Mouse (Mus musculus) frontal cortex, adult 2 months (tissue): ENCODE data around the gene Ston2. TPM values are rescaled to one million over a fixed set of nuclear protein-coding genes. Genes with fewer than 3 reads are reported as not detected.

Experiments
- DNase-seq, 2 experiments: peaks; one replicate each; pipeline ENCODE4 v3.0.0; 2022; ENCODE audit warnings: low spot score in 1 of 2; ENCODE audit errors: extremely low spot score in 1 of 2
- polyA plus RNA-seq: library from polyadenylated mRNA; depleted of rRNA; stranded (reverse); fragments of >200 nt; gene quantifications from 2 replicates; pipeline ENCODE4 v1.2.3, GENCODE M21; 2012

Ston2 gene
- polyA plus RNA-seq, 1 experiment, result 12.3 TPM

DNA sequence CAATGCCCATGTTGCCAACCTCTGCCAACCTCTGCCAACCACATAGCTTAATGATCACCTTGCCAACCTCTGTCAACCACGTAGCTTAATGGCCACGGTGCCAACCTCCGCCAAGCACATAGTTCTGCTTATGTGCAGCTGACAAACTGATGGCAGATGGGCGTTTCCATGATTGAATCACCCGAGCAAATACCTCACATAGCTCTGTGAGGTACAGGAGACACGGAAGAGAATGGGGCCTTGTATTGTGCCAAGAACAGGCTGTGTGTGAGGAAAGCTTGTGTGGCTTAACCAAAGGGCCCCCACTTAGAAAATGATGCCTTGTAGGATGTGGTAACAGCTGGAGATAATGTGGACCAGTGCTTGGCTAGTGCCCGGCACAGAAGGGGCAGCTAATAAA, 120.4 kb downstream of the Ston2 start:
- no peak for DNase-seq

DNA sequence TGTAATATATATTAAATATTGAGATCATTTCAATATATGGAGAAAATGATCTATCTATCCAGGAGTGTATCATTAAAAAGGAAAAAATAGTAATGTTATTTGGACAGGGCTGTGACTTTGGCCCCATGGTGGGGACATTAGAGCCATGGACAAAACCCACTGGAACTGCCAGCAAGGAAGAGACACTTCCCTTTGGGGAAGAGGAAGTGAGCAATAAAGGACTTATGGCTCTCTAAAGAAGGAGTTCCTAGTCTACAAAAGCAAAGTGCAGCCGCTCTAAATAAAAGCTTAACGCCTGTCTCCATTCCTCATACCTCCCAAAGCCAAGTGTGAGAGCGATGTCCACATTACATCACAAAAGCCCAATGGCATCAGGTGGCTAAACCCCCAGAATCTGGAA, 121.6 kb downstream of the Ston2 start:
- no peak for DNase-seq

DNA sequence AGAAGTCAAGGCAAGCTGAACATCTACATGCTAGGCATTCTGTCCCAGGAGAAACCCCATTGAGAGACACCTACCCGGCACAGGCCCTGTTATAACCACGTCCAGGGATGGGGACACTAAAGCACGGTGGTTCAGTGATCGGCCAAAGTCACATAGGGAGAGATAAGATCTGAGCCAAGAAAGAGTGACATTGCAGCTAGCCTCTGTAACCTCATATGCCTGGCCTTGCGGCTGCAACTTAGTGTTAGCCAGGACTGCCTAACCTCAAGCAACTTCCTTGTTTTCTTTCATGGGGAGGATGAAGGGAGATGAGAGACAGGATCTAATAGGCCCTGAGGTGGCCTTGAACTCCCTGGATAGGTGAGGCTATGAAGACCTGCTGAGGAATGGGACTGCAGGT, 122.8 kb downstream of the Ston2 start:
- DNase-seq, result no peak

DNA sequence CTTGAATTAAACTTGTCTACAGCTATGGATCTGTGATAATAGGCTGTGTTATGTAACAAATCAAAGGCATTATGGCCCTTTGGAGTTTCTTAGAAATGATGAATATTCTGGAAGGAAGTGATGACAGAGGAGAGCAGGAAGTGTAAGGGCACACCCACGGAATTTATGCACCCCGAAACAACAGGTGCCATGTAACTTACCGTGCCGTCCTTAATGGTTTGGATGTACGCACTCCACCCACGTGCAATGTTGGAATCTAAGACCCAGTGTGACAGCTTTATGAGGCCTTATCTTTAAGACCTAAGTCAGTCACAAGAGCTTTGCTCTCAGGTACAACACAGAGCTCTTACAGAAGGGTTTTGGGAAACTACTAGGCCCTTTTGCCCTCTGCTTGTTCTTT, 124.9 kb downstream of the Ston2 start:
- DNase-seq, result no peak

DNA sequence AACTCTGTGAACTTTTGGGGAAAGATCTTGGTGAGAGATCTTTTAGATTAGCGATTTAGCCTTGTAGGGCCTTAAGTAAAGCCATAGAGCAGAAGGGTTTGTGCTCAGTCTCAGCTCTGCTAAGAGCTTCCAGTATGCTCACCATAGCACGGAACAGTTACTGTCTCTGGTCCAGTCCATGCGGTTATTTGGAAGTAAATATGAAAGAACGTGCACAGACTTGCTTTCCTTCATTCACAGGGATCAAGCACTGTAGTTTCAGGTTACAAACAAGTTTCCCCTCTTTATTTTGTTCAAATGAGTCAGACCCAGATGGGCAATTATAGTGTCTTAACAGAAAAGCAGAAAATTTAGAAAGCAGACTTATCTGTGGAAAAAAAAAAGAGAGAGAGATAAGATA, 125.3 kb downstream of the Ston2 start:
- DNase-seq, result no peak

DNA sequence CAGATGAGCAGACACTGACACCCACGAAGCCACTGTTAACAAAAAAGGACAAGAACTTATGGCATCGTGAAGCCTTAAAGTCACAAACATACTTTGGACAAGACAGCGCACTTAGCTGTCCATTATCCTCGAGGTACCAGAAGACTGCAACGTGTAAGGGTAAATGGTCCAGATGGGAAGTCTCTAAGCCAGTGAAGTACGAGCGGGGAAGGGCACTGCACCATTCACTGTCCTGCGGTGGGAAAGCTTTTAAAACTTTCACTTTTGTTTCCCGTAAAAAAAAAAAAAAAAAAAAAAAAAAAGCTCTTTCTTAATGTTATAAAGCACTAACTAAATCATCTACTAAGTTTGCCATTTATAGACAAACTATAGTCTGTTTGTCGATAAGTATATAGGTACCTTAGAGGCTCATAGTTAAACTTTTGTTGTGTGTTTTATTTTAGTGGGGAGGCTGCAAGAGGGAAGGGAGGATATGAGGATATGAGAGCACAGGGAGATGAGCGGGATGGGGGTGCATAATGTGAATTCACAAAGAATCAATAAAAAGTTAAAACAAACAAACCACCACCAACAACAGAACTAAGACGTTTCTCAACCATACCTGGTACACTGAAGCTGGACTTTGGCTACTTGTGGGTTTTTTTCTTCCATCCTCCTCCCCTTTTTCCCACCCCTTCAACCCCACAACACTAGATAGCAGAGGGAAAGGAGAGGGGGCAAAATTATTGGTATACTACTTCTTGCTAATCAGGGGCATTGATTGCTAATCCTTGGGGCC, 127.4 kb downstream of the Ston2 start:
- DNase-seq, result no peak

DNA sequence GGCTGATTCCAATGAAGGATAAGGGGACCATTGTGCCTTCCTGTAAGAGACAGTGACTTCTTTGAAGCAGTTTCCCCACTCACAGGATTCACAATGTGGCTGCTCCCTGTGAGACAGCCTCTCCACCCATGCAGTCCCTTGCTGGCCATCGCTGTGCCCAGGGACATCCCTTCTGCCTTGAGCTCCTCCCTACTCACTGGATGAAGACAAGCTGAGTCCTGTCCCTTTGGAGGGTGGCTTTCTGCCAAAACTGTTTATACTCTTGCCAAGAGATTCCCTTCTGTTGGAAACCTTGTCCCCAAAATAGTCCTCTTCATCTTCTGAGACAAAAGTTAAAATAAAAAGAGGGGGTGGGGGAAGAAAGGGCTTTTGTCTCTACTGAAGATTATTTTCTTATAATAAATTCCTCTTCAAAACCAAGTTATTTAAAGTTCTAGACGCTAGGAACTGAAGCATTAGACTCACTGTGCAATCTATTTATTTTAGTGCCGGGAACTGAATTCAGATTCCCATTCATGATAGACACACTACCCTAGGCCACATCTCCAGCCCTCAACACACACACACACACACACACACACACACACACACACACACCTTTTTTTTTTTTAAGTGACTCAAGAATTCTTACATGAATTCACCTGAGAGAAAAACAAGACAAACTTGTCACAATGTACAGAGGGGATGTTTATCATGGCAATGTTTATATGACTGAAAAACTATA, 133.6 kb downstream of the Ston2 start:
- DNase-seq, result peak in 1 of 2 experiments; percentile 64

DNA sequence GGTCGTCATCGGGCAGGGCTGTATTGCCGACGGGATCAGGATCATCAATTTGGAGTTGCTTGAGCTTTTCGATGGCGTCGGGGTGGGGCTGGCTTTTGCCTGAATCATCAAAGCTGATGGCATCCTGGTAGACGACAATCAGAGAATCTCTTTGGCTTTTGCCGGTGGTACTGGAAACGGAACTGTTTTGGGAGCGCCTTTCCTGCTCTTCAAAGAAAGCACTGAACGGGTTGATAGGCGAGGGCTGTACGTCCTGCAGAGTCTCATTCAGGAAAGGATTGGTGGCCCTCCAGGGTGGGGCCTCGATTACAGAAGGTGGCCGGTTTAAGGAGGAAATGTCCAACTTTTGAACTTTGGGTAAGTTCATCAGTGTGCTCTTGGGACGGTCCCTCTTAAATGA, 139.8 kb downstream of the Ston2 start:
- no peak for DNase-seq

DNA sequence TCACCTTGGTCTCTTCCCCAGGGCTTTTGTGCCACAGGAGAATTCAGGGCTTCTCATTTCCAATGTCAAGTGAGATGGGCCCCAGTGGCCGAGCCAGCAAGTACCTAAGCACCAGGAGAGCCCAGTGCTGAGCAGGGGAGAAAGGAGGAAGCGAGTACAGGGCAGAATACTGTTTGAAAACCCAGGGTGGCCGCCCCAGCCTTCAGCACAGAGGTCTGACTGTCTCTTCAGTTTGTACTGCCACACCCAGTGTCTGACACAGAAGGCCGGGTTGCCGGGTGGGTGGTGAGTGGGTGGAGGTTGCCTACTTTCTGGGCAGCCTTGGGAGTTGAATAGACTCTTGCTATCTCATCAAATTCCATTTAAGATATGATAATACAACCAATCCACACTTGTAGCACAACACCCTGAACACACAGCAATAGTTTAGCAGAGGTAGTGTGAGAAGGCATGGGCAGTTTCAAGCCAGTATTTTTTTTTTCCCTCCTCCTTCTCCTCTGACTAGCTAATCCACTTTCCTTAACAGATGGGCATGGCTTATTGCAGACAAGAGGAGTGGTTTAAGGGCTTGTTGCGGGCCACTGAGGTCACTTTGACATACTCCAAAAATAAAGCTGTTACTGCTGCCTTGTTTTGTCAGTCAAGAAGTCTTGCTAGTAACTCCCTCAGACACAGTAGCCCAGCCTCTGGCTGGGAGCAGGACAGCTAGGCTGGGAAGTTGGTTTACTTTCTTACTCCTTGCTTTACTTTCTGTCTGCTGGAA, 142.6 kb downstream of the Ston2 start:
- no peak for DNase-seq

DNA sequence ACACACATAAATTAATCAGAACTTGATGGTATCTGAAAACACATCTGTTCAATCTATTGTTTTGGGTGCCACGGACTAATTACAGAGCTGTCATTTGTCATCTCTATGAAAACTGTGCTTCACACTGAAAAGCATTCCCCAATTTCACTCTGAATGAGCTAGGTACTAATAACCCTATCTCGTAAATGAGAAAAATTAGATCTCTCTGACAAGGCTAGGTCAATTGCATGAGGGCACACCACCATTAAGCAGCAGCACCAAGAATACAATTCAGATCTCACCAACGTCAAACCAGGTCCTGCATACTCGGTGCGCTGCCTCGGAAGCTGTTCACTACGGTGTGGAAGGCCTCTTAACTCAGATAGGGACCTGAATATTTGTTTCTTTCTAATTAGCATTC, 145.0 kb downstream of the Ston2 start:
- no peak for DNase-seq

DNA sequence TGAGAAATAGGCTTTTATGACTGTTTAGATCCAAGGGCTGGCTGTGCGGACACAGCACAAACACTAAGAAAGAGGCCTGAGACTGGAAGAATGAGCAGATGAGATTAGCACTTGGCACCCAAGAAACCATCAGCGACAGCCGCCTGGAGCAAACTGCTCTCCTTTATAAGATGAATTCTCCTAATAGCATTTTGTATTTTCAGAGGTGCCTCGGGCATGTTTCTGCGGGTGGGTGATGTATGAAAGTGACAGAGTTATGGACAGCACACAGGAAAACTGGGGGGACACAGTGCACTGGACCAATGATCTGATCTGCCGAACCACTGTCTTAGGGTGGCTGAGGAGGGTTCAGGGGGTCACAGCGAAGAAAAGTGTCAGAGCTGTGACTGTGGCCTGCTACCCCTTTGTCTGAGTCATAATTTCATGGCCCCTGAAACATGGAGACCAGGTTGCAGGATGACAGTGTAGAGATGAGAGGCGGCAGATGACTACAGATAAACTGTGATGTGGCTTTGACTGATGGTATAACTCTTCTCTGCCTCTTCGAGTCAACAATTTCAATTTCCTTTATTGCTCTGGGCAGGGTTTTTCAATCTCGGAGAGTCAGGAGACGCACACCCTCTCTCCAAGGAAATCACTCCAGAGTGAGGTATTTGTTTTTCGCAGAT, 145.6 kb downstream of the Ston2 start:
- no peak for DNase-seq

DNA sequence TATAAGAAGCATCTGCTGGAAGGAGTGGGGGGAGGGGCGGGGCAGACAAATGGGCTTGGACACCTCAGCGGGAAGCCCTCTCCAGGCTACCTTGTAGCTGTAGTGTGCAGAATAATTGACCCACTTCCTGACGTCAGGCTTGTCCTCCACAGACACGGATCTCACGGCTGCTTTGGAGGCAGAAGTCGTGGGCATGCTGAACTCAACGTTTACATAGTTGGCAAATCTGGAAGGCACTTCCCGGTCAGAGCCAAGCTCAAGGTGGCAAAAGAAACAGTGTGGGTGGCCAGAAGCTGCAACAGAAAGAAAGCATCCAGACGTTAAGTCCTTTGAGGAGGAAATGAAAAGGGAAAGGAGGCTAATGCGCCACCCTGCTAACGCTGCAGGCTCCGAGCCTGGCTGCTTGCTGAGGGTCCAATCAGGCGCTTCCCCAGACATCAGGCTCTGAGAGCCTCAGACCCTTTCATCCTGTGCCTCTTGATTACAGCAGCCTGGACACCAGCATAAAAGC, 146.5 kb downstream of the Ston2 start:
- peak; percentile 31 to 61 for DNase-seq

DNA sequence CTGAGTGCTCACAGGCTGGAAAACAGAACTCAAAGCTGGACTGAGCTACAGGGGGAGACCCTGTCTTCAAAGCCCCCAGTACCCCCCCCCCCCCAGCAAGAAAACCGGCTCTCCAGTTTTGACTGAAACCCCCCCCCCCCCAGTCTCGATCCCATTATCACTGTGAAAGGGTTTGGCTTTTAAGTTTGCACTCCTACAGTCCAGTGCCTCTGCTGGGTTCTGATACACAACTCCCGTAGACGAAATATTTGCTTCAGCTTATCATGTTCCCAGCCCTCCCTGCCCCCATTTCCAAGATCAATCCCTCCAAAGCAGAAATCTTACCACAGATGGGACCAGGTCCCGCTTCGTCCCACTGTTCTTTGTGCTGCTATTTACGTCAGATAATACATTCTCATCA, 147.1 kb downstream of the Ston2 start:
- DNase-seq, result no peak

DNA sequence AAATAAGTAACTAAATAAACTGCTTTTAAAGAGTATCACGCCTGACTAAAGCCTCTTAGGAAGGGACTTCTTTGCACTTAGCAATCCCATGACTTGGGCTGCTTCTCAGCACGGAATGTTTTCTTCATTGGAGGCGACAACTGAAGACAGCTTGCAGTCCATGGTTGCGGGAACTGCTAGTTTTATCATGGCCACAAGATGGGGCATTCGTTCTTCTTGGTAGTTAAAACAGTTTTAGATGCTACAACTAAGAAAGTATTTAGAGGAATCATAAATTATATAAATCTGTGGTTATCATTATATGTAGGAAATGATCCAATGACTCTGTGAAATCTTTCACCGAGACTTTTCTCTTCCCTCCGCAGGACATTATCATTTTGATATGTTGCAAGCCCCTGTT, 147.5 kb downstream of the Ston2 start:
- DNase-seq, result peak; percentile 64 to 87

DNA sequence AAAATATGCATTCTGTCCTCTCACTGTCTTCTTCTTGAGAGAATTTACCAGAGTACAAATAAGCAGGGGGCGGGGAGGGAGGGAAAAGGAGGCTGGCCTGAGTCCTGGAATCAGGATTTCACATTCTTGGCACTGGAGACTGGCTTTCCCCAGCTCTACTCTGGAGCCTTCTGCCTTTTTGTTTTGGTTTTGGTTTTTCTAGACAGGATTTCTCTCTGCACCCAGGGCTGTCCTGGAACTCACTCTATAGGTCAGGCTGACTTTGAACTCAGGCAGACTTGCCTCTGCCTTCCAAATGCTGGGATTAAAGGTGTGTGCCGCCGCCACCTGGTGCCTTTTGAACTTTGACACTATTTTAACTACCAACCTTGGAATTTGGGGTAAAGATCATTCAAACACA, 149.8 kb downstream of the Ston2 start:
- DNase-seq, result no peak

DNA sequence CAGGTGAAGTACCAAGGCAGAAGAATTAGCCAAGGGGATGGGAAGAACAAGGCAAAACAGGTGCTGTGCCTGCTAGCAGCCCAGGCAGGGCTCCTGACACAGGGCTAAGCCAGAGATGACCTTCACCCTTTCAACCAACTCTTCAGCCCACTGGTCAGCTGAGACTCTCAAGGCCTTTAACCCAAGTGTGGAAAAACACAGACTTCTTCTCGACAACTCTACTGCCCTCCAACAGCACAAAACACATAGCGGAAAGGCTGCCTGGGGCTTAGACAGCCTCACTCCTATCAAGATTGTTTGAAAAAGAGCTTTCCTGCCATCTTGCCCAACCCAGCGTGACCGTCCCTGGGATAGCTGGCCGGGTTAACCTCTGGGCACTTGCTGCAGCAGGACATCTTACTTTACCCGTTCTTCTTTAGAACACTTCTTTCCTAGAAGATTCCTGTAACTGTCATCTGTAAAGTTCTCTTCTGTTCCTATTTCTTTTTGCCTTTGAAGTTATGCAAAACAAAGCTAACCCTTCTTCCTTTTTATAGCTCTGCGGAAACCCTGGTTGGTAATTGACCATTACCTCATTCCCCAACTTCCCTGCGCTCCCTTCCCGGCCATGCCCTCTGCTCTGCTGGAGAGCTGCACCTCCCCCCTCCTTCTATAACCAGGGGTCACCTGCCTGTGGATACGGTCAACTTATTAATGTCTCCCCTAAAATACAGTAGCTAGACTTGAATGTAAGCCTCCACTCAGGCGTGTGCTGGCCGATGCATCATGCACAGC, 150.9 kb downstream of the Ston2 start:
- no peak for DNase-seq

DNA sequence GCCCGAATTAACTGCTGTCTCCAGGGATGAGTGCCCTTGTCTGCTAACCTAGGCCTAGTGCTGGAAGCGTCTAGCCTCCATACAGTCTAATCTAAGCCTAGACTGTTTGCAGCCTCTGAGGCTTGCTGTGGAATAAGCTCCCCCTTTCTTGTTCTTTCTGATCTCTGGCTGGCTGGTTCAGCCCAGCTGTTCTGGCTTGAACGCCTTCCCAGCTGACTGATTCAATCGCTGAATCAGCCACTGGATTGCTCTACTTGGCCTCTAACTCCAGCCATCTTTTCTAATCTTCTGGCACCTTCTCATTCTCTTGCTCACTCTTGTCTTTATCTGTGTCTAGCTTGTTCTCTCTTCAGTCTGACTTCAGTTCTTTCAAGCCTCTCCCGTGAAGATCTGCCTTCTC, 161.7 kb downstream of the Ston2 start:
- no peak for DNase-seq

DNA sequence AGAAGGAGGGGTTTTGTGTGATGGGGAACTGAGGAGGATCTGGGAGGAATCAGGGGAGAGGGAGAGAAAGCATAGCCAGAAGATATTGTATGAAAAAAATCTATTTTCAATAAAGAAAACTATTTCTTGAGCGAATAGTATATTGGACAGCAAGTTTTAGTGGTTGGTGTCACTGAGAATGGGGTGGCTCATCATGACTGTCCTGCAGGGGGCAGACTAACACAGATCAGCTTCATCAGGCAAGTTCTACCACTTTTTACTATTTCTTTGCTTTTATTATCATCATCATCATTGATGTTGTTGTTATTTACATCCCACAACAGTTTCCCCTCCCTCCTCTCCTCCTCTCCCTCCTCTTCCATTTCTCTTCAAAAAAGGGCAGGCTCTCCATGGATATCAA, 163.2 kb downstream of the Ston2 start:
- peak in 1 of 2 experiments; percentile 45 for DNase-seq

DNA sequence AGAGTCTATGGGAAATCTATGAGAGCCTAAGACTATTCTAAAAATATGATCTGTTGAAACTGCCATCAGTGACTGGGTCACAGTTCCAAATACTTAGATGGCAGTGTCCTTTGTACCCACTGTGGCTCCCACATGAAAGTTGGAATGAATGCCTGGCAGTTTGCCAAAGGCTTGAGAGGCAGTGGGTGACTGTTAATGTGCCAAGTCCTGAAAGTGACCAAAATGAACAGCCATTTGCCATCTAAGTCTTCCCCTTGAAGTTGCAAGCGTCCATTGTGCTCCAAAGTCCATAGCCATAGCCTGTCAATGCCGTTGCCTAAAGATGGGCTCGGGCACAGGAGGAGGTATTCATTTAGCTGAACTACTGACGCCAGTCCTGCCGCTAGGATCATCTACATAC, 178.8 kb downstream of the Ston2 start:
- DNase-seq, result no peak

DNA sequence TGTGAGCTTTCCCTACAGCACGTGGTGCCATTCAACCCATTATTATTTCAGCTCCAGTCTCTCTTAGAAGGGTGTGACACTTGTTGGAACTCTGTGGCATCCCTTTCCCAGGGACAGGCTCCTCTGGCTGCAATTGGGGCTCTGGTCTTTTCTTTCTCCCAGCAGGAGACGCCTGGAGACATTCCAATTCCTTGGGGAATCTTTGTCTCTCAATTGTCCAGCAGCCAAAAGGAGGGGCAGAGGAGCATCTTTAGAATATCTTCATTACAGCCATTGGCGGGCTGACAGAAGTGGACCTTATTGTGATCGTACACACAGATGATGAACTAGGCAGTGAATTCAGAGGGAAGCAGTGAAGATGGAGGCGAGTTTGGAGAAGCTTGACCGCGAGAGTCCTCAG, 180.5 kb downstream of the Ston2 start:
- no peak for DNase-seq
